Mouse (Mus musculus) spleen, postnatal 10 days (tissue): ENCODE measurements at regions not wholly inside any gene's neighbourhood (a gene's known extent, or its start where the extent isn't known, plus 50 kb on each side); places are given as distances from the start of the nearest gene placed in this dataset.
"Not testable (repeated sequence)": the region's sequence is repeated elsewhere in the genome, so short reads cannot be mapped to it uniquely, and the experiment has no call there.

Experiments
- DNase-seq, 2 experiments: peaks; one replicate each; pipeline ENCODE4 v3.0.0; 2021 to 2022; ENCODE audit warnings: low spot score in 2 of 2

GRCm38 (mm10) chr11:40510325-40511239, 184.4 kb downstream of the Mat2b start:
- no peak for DNase-seq

- no peak for DNase-seq
Observed at GRCm38 (mm10) chr11:40491599-40491998, 203.4 kb downstream of the Mat2b start.

GRCm38 (mm10) chr11:40478171-40478570, 216.8 kb downstream of the Mat2b start:
- DNase-seq = not testable (repeated sequence)

- DNase-seq = no peak
Observed at GRCm38 (mm10) chr11:40477294-40477693, 217.7 kb downstream of the Mat2b start.

GRCm38 (mm10) chr11:40469080-40469705, 225.8 kb downstream of the Mat2b start:
- no peak for DNase-seq

- DNase-seq = no peak
Observed at GRCm38 (mm10) chr11:40456571-40456970, 238.4 kb downstream of the Mat2b start.

- DNase-seq = not testable (repeated sequence)
Observed at GRCm38 (mm10) chr11:40454994-40455393, 240.0 kb downstream of the Mat2b start.

- no peak for DNase-seq
Observed at GRCm38 (mm10) chr11:40446846-40447245, 248.2 kb downstream of the Mat2b start.

GRCm38 (mm10) chr11:40434002-40434401, 261.0 kb downstream of the Mat2b start:
- DNase-seq = no peak

GRCm38 (mm10) chr11:40428858-40429257, 266.1 kb downstream of the Mat2b start:
- DNase-seq = no peak

- no peak for DNase-seq
Observed at GRCm38 (mm10) chr11:40424316-40424715, 270.7 kb downstream of the Mat2b start.

- DNase-seq = no peak
Observed at GRCm38 (mm10) chr11:40407571-40407970, 287.4 kb downstream of the Mat2b start.

GRCm38 (mm10) chr11:40402249-40402648, 292.8 kb downstream of the Mat2b start:
- DNase-seq = no peak

- no peak for DNase-seq
Observed at GRCm38 (mm10) chr11:40397453-40398104, 297.4 kb downstream of the Mat2b start.

GRCm38 (mm10) chr11:40395331-40395730, 299.7 kb downstream of the Mat2b start:
- DNase-seq = no peak

- no peak for DNase-seq
Observed at GRCm38 (mm10) chr11:40394864-40395266, 300.1 kb downstream of the Mat2b start.

- no peak for DNase-seq
Observed at GRCm38 (mm10) chr11:40394283-40394758, 300.7 kb downstream of the Mat2b start.

GRCm38 (mm10) chr11:40380696-40381095, 314.3 kb downstream of the Mat2b start:
- DNase-seq = no peak

GRCm38 (mm10) chr11:40371696-40372095, 323.3 kb downstream of the Mat2b start:
- DNase-seq = no peak

- no peak for DNase-seq
Observed at GRCm38 (mm10) chr11:40366573-40366972, 328.4 kb downstream of the Mat2b start.

- no peak for DNase-seq
Observed at GRCm38 (mm10) chr11:40362530-40363185, 332.3 kb downstream of the Mat2b start.
